10 mouse cellular contexts compared by ENCODE assay signal in the genomic region with DNA sequence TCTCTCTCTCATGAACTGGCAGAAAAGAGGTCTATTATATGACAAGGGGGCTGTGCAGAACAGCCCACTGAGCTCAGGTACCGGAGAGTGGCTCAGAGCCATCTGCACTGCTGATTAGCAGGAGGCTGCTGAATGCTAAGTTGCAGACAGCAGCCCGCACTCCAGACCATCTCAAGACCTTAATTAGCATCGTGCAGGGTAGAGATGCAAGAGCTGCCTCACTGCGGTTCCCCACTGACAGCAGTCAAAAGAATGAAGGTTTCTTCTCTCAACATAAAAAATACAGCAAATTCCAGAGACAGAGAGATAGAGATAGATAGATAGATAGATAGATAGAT. TPM values are rescaled to one million over a fixed set of nuclear protein-coding genes. Genes with fewer than 3 reads are reported as not detected.
A peak's percentile ranks its signal among the peaks of the same experiment; 100 is the strongest.
DNase-seq lines count a peak whose midpoint lies in the region; ATAC-seq and TF ChIP-seq lines count a peak whose summit lies in the region.
"Had no signal": no experiment of that assay in that cellular context is flagged by ENCODE, and none has a peak within 500 bp of the region (broad histone marks: within the 10 kb centered on the region; RNA-seq: fewer than 3 reads in every experiment).

No protein-coding gene starts in this region.

- WGBS in heart, embryonic 14.5 days = 28% methylated on average over 4 of the region's 4 CpGs
- 55% methylated on average over 4 of the region's 4 CpGs for WGBS in lung, postnatal 0 days
- 25% methylated on average over 4 of the region's 4 CpGs for WGBS in midbrain, embryonic 16.5 days
- 32% methylated on average over 4 of the region's 4 CpGs for WGBS in forebrain, embryonic 12.5 days

- peak overlapping the region; percentile 46 for H3K4me2 ChIP-seq in heart, embryonic 14.5 days (ENCODE audit: low read length)
- peak overlapping the region; percentile 42; the same call in 1 of the 2 replicates for H3K4me2 ChIP-seq in lung, postnatal 0 days (replicated peaks; ENCODE audit: low read depth, low read length)
- 0 out of 2 replicates have a peak overlapping the region, but pooled peaks have one; percentile 15 for H3K4me2 ChIP-seq in midbrain, embryonic 16.5 days (ENCODE audit: low read length)
- H3K4me2 ChIP-seq in forebrain, embryonic 12.5 days = no peak overlapping the region
- H3K4me2 ChIP-seq: lung, embryonic 14.5 days had no signal

- no peaks in the 10 kb centered on the region for H3K27me3 ChIP-seq in heart, embryonic 14.5 days (ENCODE audit: control insufficient read depth, insufficient read depth, low read length)
- H3K27me3 ChIP-seq in lung, postnatal 0 days (replicated peaks; ENCODE audit: insufficient read depth, low read length) = no peaks in the 10 kb centered on the region
- H3K27me3 ChIP-seq in midbrain, embryonic 16.5 days (ENCODE audit: control insufficient read depth, insufficient read depth, low read depth, low read length) = no peaks in the 10 kb centered on the region
- no peaks in the 10 kb centered on the region for H3K27me3 ChIP-seq in forebrain, embryonic 12.5 days

- intact Hi-C loops in heart, postnatal 10 days (cut with DNase I) = no loop called here

- H3K4me1 ChIP-seq in heart, embryonic 14.5 days (ENCODE audit: control insufficient read depth in 2 of 2, insufficient read depth in 2 of 2, low read length in 2 of 2) = no peaks in the 10 kb centered on the region
- no peaks in the 10 kb centered on the region for H3K4me1 ChIP-seq in lung, postnatal 0 days (ENCODE audit: insufficient read depth, low read depth, low read length)
- 0 out of 2 replicates have a peak, but pooled peaks cover 2% of the 10 kb centered on the region for H3K4me1 ChIP-seq in midbrain, embryonic 16.5 days (ENCODE audit: control insufficient read depth, insufficient read depth, low read length)
- no peaks in the 10 kb centered on the region for H3K4me1 ChIP-seq in forebrain, embryonic 12.5 days

- TF ChIP-seq CTCF in lung, postnatal 0 days (IDR thresholded peaks at IDR 0.05) = no peak

- DNase-seq in heart, postnatal 10 days = no peak
- no peak for DNase-seq in lung, postnatal 0 days (ENCODE audit: low spot score)
- DNase-seq in lung, postnatal 10 days = no peak
- DNase-seq in ovary, postnatal 36 days (ENCODE audit: low spot score) = no peak
- DNase-seq: cerebellum, adult 8-10 months; lung, embryonic 14.5 days had no signal

- no peak for TF ChIP-seq EP300 in lung, postnatal 0 days (IDR thresholded peaks at IDR 0.05)

- ATAC-seq in heart, embryonic 14.5 days (ENCODE audit: insufficient number of reproducible peaks, insufficient read depth, low FRiP score, low read depth) = no peak
- ATAC-seq in lung, postnatal 0 days = no peak
- peak; percentile 29; the same call in 1 of the 2 replicates for ATAC-seq in common myeloid progenitor, adult 5-6 weeks (replicated peaks; ENCODE audit: low read depth, poor library complexity, severe bottlenecking)
- 0 out of 2 replicates have a peak, but pooled peaks have one; percentile 54 for ATAC-seq in midbrain, embryonic 16.5 days
- ATAC-seq in forebrain, embryonic 12.5 days (ENCODE audit: low FRiP score) = no peak

- H3K9me3 ChIP-seq in heart, embryonic 14.5 days (ENCODE audit: control insufficient read depth, low read length) = 0 out of 2 replicates have a peak, but pooled peaks cover 2% of the 10 kb centered on the region
- H3K9me3 ChIP-seq in lung, postnatal 0 days (ENCODE audit: low read length) = no peaks in the 10 kb centered on the region
- H3K9me3 ChIP-seq in midbrain, embryonic 16.5 days (replicated peaks; ENCODE audit: control insufficient read depth, low read length, poor library complexity, severe bottlenecking) = no peaks in the 10 kb centered on the region
- no peaks in the 10 kb centered on the region for H3K9me3 ChIP-seq in forebrain, embryonic 12.5 days

- H3K27ac ChIP-seq in heart, embryonic 14.5 days (replicated peaks in 1 of 2; ENCODE audit: control insufficient read depth in 1 of 2, insufficient read depth in 1 of 2, low read depth in 2 of 2, low read length in 2 of 2) = no peak overlapping the region
- H3K27ac ChIP-seq in lung, postnatal 0 days (ENCODE audit: low read length) = no peak overlapping the region
- no peak overlapping the region for H3K27ac ChIP-seq in midbrain, embryonic 16.5 days (ENCODE audit: low read length)
- no peak overlapping the region for H3K27ac ChIP-seq in forebrain, embryonic 12.5 days

- H3K36me3 ChIP-seq in heart, embryonic 14.5 days (ENCODE audit: control insufficient read depth, insufficient read depth, low read length) = no peaks in the 10 kb centered on the region
- no peaks in the 10 kb centered on the region for H3K36me3 ChIP-seq in lung, postnatal 0 days (ENCODE audit: insufficient read depth, low read length)
- no peaks in the 10 kb centered on the region for H3K36me3 ChIP-seq in midbrain, embryonic 16.5 days (ENCODE audit: control insufficient read depth, insufficient read depth, low read length)
- H3K36me3 ChIP-seq in forebrain, embryonic 12.5 days (replicated peaks) = no peaks in the 10 kb centered on the region

- no peak overlapping the region for H3K9ac ChIP-seq in heart, embryonic 14.5 days (ENCODE audit: low read length)
- H3K9ac ChIP-seq in lung, postnatal 0 days (replicated peaks; ENCODE audit: low read depth) = no peak overlapping the region
- no peak overlapping the region for H3K9ac ChIP-seq in midbrain, embryonic 16.5 days (ENCODE audit: low read depth, low read length)
- no peak overlapping the region for H3K9ac ChIP-seq in forebrain, embryonic 12.5 days
- H3K9ac ChIP-seq: lung, embryonic 14.5 days had no signal

- peak overlapping the region in 1 of 2 experiments; percentile 13; a peak in 1 of 4 replicates for H3K4me3 ChIP-seq in heart, embryonic 14.5 days (ENCODE audit: control insufficient read depth in 1 of 2, insufficient read depth in 1 of 2, low read depth in 1 of 2, low read length in 2 of 2)
- no peak overlapping the region for H3K4me3 ChIP-seq in lung, postnatal 0 days (ENCODE audit: low read depth, low read length)
- H3K4me3 ChIP-seq in midbrain, embryonic 16.5 days (ENCODE audit: low read depth, low read length) = no peak overlapping the region
- H3K4me3 ChIP-seq in forebrain, embryonic 12.5 days (replicated peaks) = no peak overlapping the region

RNA-seq across cellular contexts. Expression of a gene that starts 45.2 kb away (rescaled TPM):
- 15.9 and 16.7 TPM in 2 replicates for polyA plus RNA-seq in heart, embryonic 14.5 days (2014; fragmentation: Nextera tagmentation; extraction: Ambion mirVana)
- 1 to 10 TPM; 9.6 to 9.8 TPM for total RNA-seq in heart, postnatal 10 days (2021)
- 4.8 and 7.4 TPM in 2 replicates for polyA plus RNA-seq in lung, postnatal 0 days (2015; fragmentation: Nextera tagmentation; extraction: Ambion mirVana)
- 45.8 and 51.2 TPM in 2 replicates for total RNA-seq in common myeloid progenitor, adult 5-6 weeks (2017)
- polyA plus RNA-seq in midbrain, embryonic 16.5 days (2015; fragmentation: Nextera tagmentation; extraction: Ambion mirVana) = 28.3 and 30.7 TPM in 2 replicates
- 41.4 and 46.5 TPM in 2 replicates for polyA plus RNA-seq in forebrain, embryonic 12.5 days (2016; fragmentation: Nextera tagmentation; extraction: Ambion mirVana)

Comparison
In these comparisons a context has a peak if more than half of its experiments do, and no peak if none do; other contexts are left out.
1. ATAC-seq: peak in common myeloid progenitor, adult 5-6 weeks (single experiment) and midbrain, embryonic 16.5 days (single experiment); none in heart, embryonic 14.5 days (single experiment), lung, postnatal 0 days (single experiment) and forebrain, embryonic 12.5 days (single experiment).